11 mouse cellular contexts compared by ENCODE assay signal in the genomic region with DNA sequence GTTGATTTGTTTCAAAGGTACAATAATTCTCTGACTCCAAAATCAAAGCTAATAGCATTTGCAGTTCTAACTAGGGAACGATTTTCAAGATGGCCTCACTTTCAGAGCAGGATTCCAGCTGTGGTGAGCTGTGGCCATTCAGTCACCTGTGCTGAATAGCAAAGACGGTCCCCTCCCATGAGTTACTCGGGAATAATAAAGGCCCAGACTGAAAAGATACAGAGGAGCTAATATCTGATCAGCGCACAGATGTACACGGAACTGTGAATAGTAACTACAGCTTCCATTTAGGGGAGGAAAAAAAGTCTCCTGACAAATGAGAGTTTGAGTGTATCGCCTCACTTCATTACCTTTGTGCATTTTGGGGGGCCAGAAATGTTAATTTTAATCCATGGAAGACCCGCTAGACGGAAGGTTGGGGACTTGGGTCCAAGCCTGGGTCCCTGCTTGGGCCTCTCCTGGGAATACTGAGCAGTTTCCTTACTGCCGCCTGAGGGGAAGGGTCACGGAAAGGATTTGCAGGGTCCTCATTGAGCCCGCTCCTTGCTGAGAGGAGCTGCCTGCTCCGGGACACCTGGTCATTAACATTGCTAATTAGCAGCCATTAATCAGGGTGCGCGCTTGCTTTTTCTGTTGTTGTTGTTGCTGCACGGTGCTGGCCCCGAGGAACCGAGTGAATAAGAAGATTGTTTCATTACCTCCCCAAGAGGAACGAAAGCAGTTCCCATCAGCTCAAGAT.
DNase-seq lines count a peak whose midpoint lies in the region; ATAC-seq lines count a peak whose summit lies in the region.
"Had no signal": no experiment of that assay in that cellular context is flagged by ENCODE, and none has a peak within 500 bp of the region (broad histone marks: within the 10 kb centered on the region; RNA-seq: fewer than 3 reads in every experiment).

No protein-coding gene starts in this region.

- H3K4me2 ChIP-seq in heart, embryonic 12.5 days: peak overlapping the region; percentile 50
- peak overlapping the region; percentile 46 for H3K4me2 ChIP-seq in hindbrain, embryonic 13.5 days
- H3K4me2 ChIP-seq in midbrain, embryonic 15.5 days: peak overlapping the region; percentile 34
- H3K4me2 ChIP-seq: heart, embryonic 15.5 days had no signal

- no peaks in the 10 kb centered on the region for H3K36me3 ChIP-seq in heart, embryonic 12.5 days
- H3K36me3 ChIP-seq in embryonic facial prominence, embryonic 10.5 days (replicated peaks): no peaks in the 10 kb centered on the region
- no peaks in the 10 kb centered on the region for H3K36me3 ChIP-seq in hindbrain, embryonic 13.5 days
- H3K36me3 ChIP-seq in midbrain, embryonic 15.5 days (replicated peaks): no peaks in the 10 kb centered on the region
- H3K36me3 ChIP-seq: heart, embryonic 15.5 days had no signal

- no peak for DNase-seq in heart, adult 18-20 months
- no peak for DNase-seq in embryonic facial prominence, embryonic 10.5 days (ENCODE audit: low spot score)
- DNase-seq in adrenal gland, postnatal 14 days: no peak
- DNase-seq: right cerebral cortex, postnatal 14 days had no signal

- H3K9me3 ChIP-seq in heart, embryonic 12.5 days (replicated peaks): no peaks in the 10 kb centered on the region
- H3K9me3 ChIP-seq in embryonic facial prominence, embryonic 10.5 days: no peaks in the 10 kb centered on the region
- no peaks in the 10 kb centered on the region for H3K9me3 ChIP-seq in hindbrain, embryonic 13.5 days
- no peaks in the 10 kb centered on the region for H3K9me3 ChIP-seq in midbrain, embryonic 15.5 days
- H3K9me3 ChIP-seq: heart, embryonic 15.5 days had no signal

- H3K9ac ChIP-seq in heart, embryonic 12.5 days: no peak overlapping the region
- peak overlapping the region; percentile 29; the same call in 1 of the 2 replicates for H3K9ac ChIP-seq in hindbrain, embryonic 13.5 days
- no peak overlapping the region for H3K9ac ChIP-seq in midbrain, embryonic 15.5 days
- H3K9ac ChIP-seq: heart, embryonic 15.5 days; liver, embryonic 14.5 days had no signal

- WGBS in heart, embryonic 12.5 days: 23% methylated on average over 18 of the region's 18 CpGs
- WGBS in embryonic facial prominence, embryonic 10.5 days: 8% methylated on average over 18 of the region's 18 CpGs
- WGBS in hindbrain, embryonic 13.5 days: 8% methylated on average over 18 of the region's 18 CpGs
- 8% methylated on average over 18 of the region's 18 CpGs for WGBS in midbrain, embryonic 15.5 days

- no peak overlapping the region for H3K27ac ChIP-seq in heart, embryonic 12.5 days (ENCODE audit: poor library complexity, severe bottlenecking)
- peak overlapping the region; percentile 49 for H3K27ac ChIP-seq in embryonic facial prominence, embryonic 10.5 days (replicated peaks)
- peak overlapping the region; percentile 46; the same call in 1 of the 2 replicates for H3K27ac ChIP-seq in hindbrain, embryonic 13.5 days
- peak overlapping the region; percentile 32; the same call in 1 of the 2 replicates for H3K27ac ChIP-seq in midbrain, embryonic 15.5 days
- H3K27ac ChIP-seq: heart, embryonic 15.5 days; liver, embryonic 14.5 days had no signal

- no peaks in the 10 kb centered on the region for H3K4me1 ChIP-seq in heart, embryonic 12.5 days (replicated peaks)
- H3K4me1 ChIP-seq in embryonic facial prominence, embryonic 10.5 days: peaks cover 18% of the 10 kb centered on the region
- peaks cover 20% of the 10 kb centered on the region for H3K4me1 ChIP-seq in hindbrain, embryonic 13.5 days (replicated peaks)
- H3K4me1 ChIP-seq in midbrain, embryonic 15.5 days: peaks cover 9% of the 10 kb centered on the region
- H3K4me1 ChIP-seq: heart, embryonic 15.5 days had no signal

- H3K27me3 ChIP-seq in heart, embryonic 12.5 days (replicated peaks): peaks cover 13% of the 10 kb centered on the region
- no peaks in the 10 kb centered on the region for H3K27me3 ChIP-seq in embryonic facial prominence, embryonic 10.5 days (replicated peaks; ENCODE audit: low read depth, poor library complexity, severe bottlenecking)
- no peaks in the 10 kb centered on the region for H3K27me3 ChIP-seq in hindbrain, embryonic 13.5 days
- no peaks in the 10 kb centered on the region for H3K27me3 ChIP-seq in midbrain, embryonic 15.5 days (replicated peaks)

- ATAC-seq in heart, embryonic 12.5 days (ENCODE audit: insufficient number of reproducible peaks, low FRiP score): no peak
- ATAC-seq in hindbrain, embryonic 13.5 days (ENCODE audit: low FRiP score): peak; percentile 86
- ATAC-seq in midbrain, embryonic 15.5 days (replicated peaks): peak; percentile 63; the same call in 1 of the 2 replicates
- no peak for ATAC-seq in megakaryocyte progenitor cell, adult 5-6 weeks (replicated peaks; ENCODE audit: poor library complexity)
- ATAC-seq in granulocyte monocyte progenitor cell, adult 5-6 weeks (replicated peaks; ENCODE audit: poor library complexity, severe bottlenecking): no peak

- no peak overlapping the region for H3K4me3 ChIP-seq in heart, embryonic 12.5 days
- peak overlapping the region; percentile 42 for H3K4me3 ChIP-seq in embryonic facial prominence, embryonic 10.5 days
- H3K4me3 ChIP-seq in hindbrain, embryonic 13.5 days: no peak overlapping the region
- H3K4me3 ChIP-seq in midbrain, embryonic 15.5 days: no peak overlapping the region
- H3K4me3 ChIP-seq: heart, embryonic 15.5 days had no signal

Comparison
In these comparisons a context has a peak if more than half of its experiments do, and no peak if none do; other contexts are left out.
1. ATAC-seq: peak in hindbrain, embryonic 13.5 days (single experiment) and midbrain, embryonic 15.5 days (single experiment); none in heart, embryonic 12.5 days (single experiment), megakaryocyte progenitor cell, adult 5-6 weeks (single experiment) and granulocyte monocyte progenitor cell, adult 5-6 weeks (single experiment).
2. Peak in every context shown above with its lines, with median percentiles within 50 percentile points of each other: H3K4me2 ChIP-seq.